9 mouse cellular contexts compared by ENCODE assay signal in the genomic region with DNA sequence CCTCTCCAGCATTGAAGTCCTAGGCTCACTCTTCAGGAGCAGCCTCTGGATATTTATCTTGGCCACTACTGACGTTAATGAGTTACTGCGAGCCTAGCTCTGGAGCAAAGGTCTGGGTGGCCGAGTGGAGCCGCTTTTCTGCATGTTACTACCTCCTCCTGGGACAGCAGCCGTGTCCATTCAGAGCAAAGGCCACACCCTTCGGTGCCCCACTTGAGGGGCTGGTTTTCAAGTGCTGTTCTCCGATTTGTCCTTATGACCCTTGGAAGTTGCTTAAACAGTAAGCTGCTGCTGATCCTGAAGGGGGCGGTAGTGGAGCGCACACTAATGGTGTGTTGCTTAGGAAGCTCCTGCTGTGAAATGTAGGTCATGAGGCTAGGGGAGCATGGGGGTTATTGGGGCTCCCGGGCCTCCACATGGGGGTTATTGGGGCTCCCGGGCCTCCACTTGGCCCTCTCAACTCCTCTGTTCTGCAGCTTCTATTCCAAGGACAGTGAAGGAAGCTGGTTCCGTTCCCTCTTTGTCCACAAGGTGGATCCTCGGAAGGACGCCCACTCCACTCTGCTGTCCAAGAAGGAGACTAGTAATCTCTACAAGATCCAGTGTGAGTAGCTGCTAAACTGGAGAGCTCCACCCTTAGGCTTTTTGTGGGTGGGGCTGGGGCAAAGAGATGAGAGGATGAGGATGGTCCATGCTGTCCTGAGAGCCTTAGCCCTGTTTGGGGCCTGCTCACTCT. TPM values are rescaled to one million over a fixed set of nuclear protein-coding genes. Genes with fewer than 3 reads are reported as not detected.
DNase-seq lines count a peak whose midpoint lies in the region; ATAC-seq and TF ChIP-seq lines count a peak whose summit lies in the region.
"Had no signal": no experiment of that assay in that cellular context is flagged by ENCODE, and none has a peak within 500 bp of the region (broad histone marks: within the 10 kb centered on the region; RNA-seq: fewer than 3 reads in every experiment).

No protein-coding gene starts in this region.

- ATAC-seq in limb, embryonic 11.5 days (ENCODE audit: insufficient number of reproducible peaks, low FRiP score, low TSS enrichment, low read depth), result no peak
- ATAC-seq in heart, embryonic 16.5 days (replicated peaks; ENCODE audit: extremely low read depth, insufficient read depth, low FRiP score), result no peak; the same call in 1 of the 2 replicates
- ATAC-seq in liver, embryonic 11.5 days (replicated peaks; ENCODE audit: low FRiP score), result peak; percentile 74
- ATAC-seq in stomach, postnatal 0 days (ENCODE audit: low FRiP score, low TSS enrichment), result peak; percentile 93
- ATAC-seq in inflammation-experienced regulatory T-cells, adult 6 months, result no peak

- no peaks in the 10 kb centered on the region; the same call in 1 of the 2 replicates for H3K36me3 ChIP-seq in limb, embryonic 11.5 days (ENCODE audit: control insufficient read depth, insufficient read depth, low read length)
- H3K36me3 ChIP-seq in limb, embryonic 10.5 days, result peaks cover 50% of the 10 kb centered on the region
- H3K36me3 ChIP-seq in heart, embryonic 16.5 days (ENCODE audit: control insufficient read depth, insufficient read depth), result no peaks in the 10 kb centered on the region
- H3K36me3 ChIP-seq in liver, embryonic 11.5 days (ENCODE audit: control insufficient read depth, insufficient read depth, low read length), result no peaks in the 10 kb centered on the region
- H3K36me3 ChIP-seq in stomach, postnatal 0 days (ENCODE audit: control insufficient read depth, insufficient read depth, low read length), result no peaks in the 10 kb centered on the region

- peak; percentile 69 for TF ChIP-seq CTCF in stomach, postnatal 0 days (IDR thresholded peaks at IDR 0.05; ENCODE audit: low read depth)

- no peak overlapping the region for H3K4me3 ChIP-seq in limb, embryonic 11.5 days (ENCODE audit: low read depth, low read length)
- no peak overlapping the region for H3K4me3 ChIP-seq in limb, embryonic 10.5 days
- no peak overlapping the region for H3K4me3 ChIP-seq in heart, embryonic 16.5 days (ENCODE audit: low read length)
- no peak overlapping the region for H3K4me3 ChIP-seq in liver, embryonic 11.5 days (ENCODE audit: low read depth, low read length)
- no peak overlapping the region for H3K4me3 ChIP-seq in stomach, postnatal 0 days (ENCODE audit: low read depth, low read length)

- H3K4me2 ChIP-seq in limb, embryonic 11.5 days (ENCODE audit: low read depth, severe bottlenecking), result no peak overlapping the region
- H3K4me2 ChIP-seq in heart, embryonic 16.5 days (ENCODE audit: low read depth, low read length), result peak overlapping the region; percentile 4; the same call in 1 of the 2 replicates
- peak overlapping the region; percentile 46 for H3K4me2 ChIP-seq in liver, embryonic 11.5 days
- no peak overlapping the region for H3K4me2 ChIP-seq in stomach, postnatal 0 days (replicated peaks; ENCODE audit: low read depth)

- WGBS in limb, embryonic 11.5 days, result 43% methylated on average over 14 of the region's 14 CpGs
- WGBS in limb, embryonic 10.5 days, result 45% methylated on average over 14 of the region's 14 CpGs
- WGBS in heart, embryonic 16.5 days, result 40% methylated on average over 14 of the region's 14 CpGs
- WGBS in liver, embryonic 11.5 days, result 50% methylated on average over 14 of the region's 14 CpGs
- 38% methylated on average over 14 of the region's 14 CpGs for WGBS in stomach, postnatal 0 days

- H3K9me3 ChIP-seq in limb, embryonic 11.5 days (ENCODE audit: control insufficient read depth, low read length), result no peaks in the 10 kb centered on the region
- no peaks in the 10 kb centered on the region for H3K9me3 ChIP-seq in limb, embryonic 10.5 days (replicated peaks)
- H3K9me3 ChIP-seq in heart, embryonic 16.5 days (replicated peaks; ENCODE audit: control insufficient read depth, low read length), result no peaks in the 10 kb centered on the region
- H3K9me3 ChIP-seq in liver, embryonic 11.5 days (ENCODE audit: control insufficient read depth, low read length), result no peaks in the 10 kb centered on the region
- no peaks in the 10 kb centered on the region for H3K9me3 ChIP-seq in stomach, postnatal 0 days (ENCODE audit: control insufficient read depth, low read length)

- H3K27me3 ChIP-seq in limb, embryonic 11.5 days (ENCODE audit: control insufficient read depth, insufficient read depth, low read length), result no peaks in the 10 kb centered on the region
- no peaks in the 10 kb centered on the region for H3K27me3 ChIP-seq in limb, embryonic 10.5 days (ENCODE audit: low read depth, poor library complexity, severe bottlenecking)
- H3K27me3 ChIP-seq in heart, embryonic 16.5 days (ENCODE audit: control insufficient read depth, insufficient read depth, low read length), result no peaks in the 10 kb centered on the region
- no peaks in the 10 kb centered on the region for H3K27me3 ChIP-seq in liver, embryonic 11.5 days (replicated peaks; ENCODE audit: control insufficient read depth, insufficient read depth, low read length)
- no peaks in the 10 kb centered on the region for H3K27me3 ChIP-seq in stomach, postnatal 0 days (ENCODE audit: control insufficient read depth, insufficient read depth, low read length)

- DNase-seq in limb, embryonic 11.5 days (ENCODE audit: low spot score), result peak; percentile 40
- no peak for DNase-seq in limb, embryonic 10.5 days (ENCODE audit: low spot score)
- DNase-seq in ZHBTc4 (ENCODE audit: low read depth, low spot score), result peak; percentile 88
- peak; percentile 47 for DNase-seq in liver, embryonic 11.5 days (ENCODE audit: low spot score)
- DNase-seq in stomach, postnatal 0 days (ENCODE audit: low spot score), result peak; percentile 90
- DNase-seq in ovary, adult 18-20 months (ENCODE audit: low spot score), result no peak

- no peak overlapping the region for H3K27ac ChIP-seq in limb, embryonic 11.5 days (replicated peaks; ENCODE audit: low read depth, low read length)
- no peak overlapping the region for H3K27ac ChIP-seq in limb, embryonic 10.5 days
- no peak overlapping the region for H3K27ac ChIP-seq in heart, embryonic 16.5 days (ENCODE audit: low read length)
- H3K27ac ChIP-seq in liver, embryonic 11.5 days (ENCODE audit: low read depth, low read length), result 0 out of 2 replicates have a peak overlapping the region, but pooled peaks have one; percentile 55
- H3K27ac ChIP-seq in stomach, postnatal 0 days (replicated peaks), result peak overlapping the region; percentile 5; the same call in 1 of the 2 replicates
- H3K27ac ChIP-seq: macrophage had no signal

- TF ChIP-seq EP300 in stomach, postnatal 0 days (optimal IDR thresholded peaks at IDR 0.05), result no peak

- H3K9ac ChIP-seq in limb, embryonic 11.5 days (ENCODE audit: low read length), result no peak overlapping the region
- H3K9ac ChIP-seq in heart, embryonic 16.5 days (ENCODE audit: low read length), result no peak overlapping the region
- H3K9ac ChIP-seq in liver, embryonic 11.5 days (ENCODE audit: low read depth, low read length), result no peak overlapping the region
- no peak overlapping the region for H3K9ac ChIP-seq in stomach, postnatal 0 days (ENCODE audit: low read length)

- no peaks in the 10 kb centered on the region for H3K4me1 ChIP-seq in limb, embryonic 11.5 days (ENCODE audit: control insufficient read depth, insufficient read depth, low read length)
- peaks cover 6% of the 10 kb centered on the region; the same call in 1 of the 2 replicates for H3K4me1 ChIP-seq in limb, embryonic 10.5 days
- H3K4me1 ChIP-seq in heart, embryonic 16.5 days (ENCODE audit: control insufficient read depth, insufficient read depth, low read length), result no peaks in the 10 kb centered on the region
- peaks cover 10% of the 10 kb centered on the region for H3K4me1 ChIP-seq in liver, embryonic 11.5 days (replicated peaks; ENCODE audit: control insufficient read depth, insufficient read depth, low read length)
- H3K4me1 ChIP-seq in stomach, postnatal 0 days (replicated peaks; ENCODE audit: control insufficient read depth, insufficient read depth), result no peaks in the 10 kb centered on the region

RNA-seq across cellular contexts. Expression of a gene that starts 9.3 kb away (rescaled TPM):
- polyA plus RNA-seq in limb, embryonic 11.5 days (2014; fragmentation: Nextera tagmentation; extraction: Ambion mirVana), result 76.8 and 80.2 TPM in 2 replicates
- 75.9 and 84.2 TPM in 2 replicates for polyA plus RNA-seq in limb, embryonic 10.5 days (2016; fragmentation: Nextera tagmentation; extraction: Ambion mirVana)
- polyA plus RNA-seq in heart, embryonic 16.5 days (2015; fragmentation: Nextera tagmentation; extraction: Ambion mirVana), result 22.3 and 23.2 TPM in 2 replicates
- polyA plus RNA-seq in liver, embryonic 11.5 days (2014; fragmentation: Nextera tagmentation; extraction: Ambion mirVana), result 89.8 and 92.7 TPM in 2 replicates
- 28.2 and 29.7 TPM in 2 replicates for polyA plus RNA-seq in stomach, postnatal 0 days (2015; fragmentation: Nextera tagmentation; extraction: Ambion mirVana)
- polyA plus RNA-seq in inflammation-experienced regulatory T-cells, adult 6 months (2017; shearing (Covaris generic)), result 10 to 100 TPM; 39.9 to 64.8 (median 57.5) TPM

RNA-seq across cellular contexts. Expression of a gene that starts 12.1 kb away (rescaled TPM):
- 48.8 and 50.6 TPM in 2 replicates for polyA plus RNA-seq in limb, embryonic 11.5 days (2014; fragmentation: Nextera tagmentation; extraction: Ambion mirVana)
- 46.3 and 47.5 TPM in 2 replicates for polyA plus RNA-seq in limb, embryonic 10.5 days (2016; fragmentation: Nextera tagmentation; extraction: Ambion mirVana)
- polyA plus RNA-seq in heart, embryonic 16.5 days (2015; fragmentation: Nextera tagmentation; extraction: Ambion mirVana), result 23.4 and 25.9 TPM in 2 replicates
- polyA plus RNA-seq in liver, embryonic 11.5 days (2014; fragmentation: Nextera tagmentation; extraction: Ambion mirVana), result 40.5 and 42.5 TPM in 2 replicates
- polyA plus RNA-seq in stomach, postnatal 0 days (2015; fragmentation: Nextera tagmentation; extraction: Ambion mirVana), result 18.3 and 21.0 TPM in 2 replicates
- polyA plus RNA-seq in inflammation-experienced regulatory T-cells, adult 6 months (2017; shearing (Covaris generic)), result 10 to 100 TPM; 32.7 to 43.7 (median 36.2) TPM

RNA-seq across cellular contexts. Expression of a gene that starts 33.7 kb away (rescaled TPM):
- polyA plus RNA-seq in limb, embryonic 11.5 days (2014; fragmentation: Nextera tagmentation; extraction: Ambion mirVana), result 47.6 and 51.2 TPM in 2 replicates
- 61.4 and 63.8 TPM in 2 replicates for polyA plus RNA-seq in limb, embryonic 10.5 days (2016; fragmentation: Nextera tagmentation; extraction: Ambion mirVana)
- 42.8 and 44.8 TPM in 2 replicates for polyA plus RNA-seq in heart, embryonic 16.5 days (2015; fragmentation: Nextera tagmentation; extraction: Ambion mirVana)
- polyA plus RNA-seq in liver, embryonic 11.5 days (2014; fragmentation: Nextera tagmentation; extraction: Ambion mirVana), result 37.4 and 40.1 TPM in 2 replicates
- polyA plus RNA-seq in stomach, postnatal 0 days (2015; fragmentation: Nextera tagmentation; extraction: Ambion mirVana), result 18.2 and 18.7 TPM in 2 replicates
- 10 to 100 TPM; 18.7 to 22.5 (median 19.3) TPM for polyA plus RNA-seq in inflammation-experienced regulatory T-cells, adult 6 months (2017; shearing (Covaris generic))

Comparison
In these comparisons a context has a peak if more than half of its experiments do, and no peak if none do; other contexts are left out.
1. DNase-seq: peak in limb, embryonic 11.5 days (single experiment), ZHBTc4 (single experiment), liver, embryonic 11.5 days (single experiment) and stomach, postnatal 0 days (single experiment); none in limb, embryonic 10.5 days (single experiment) and ovary, adult 18-20 months (single experiment).
2. ATAC-seq: peak in liver, embryonic 11.5 days (single experiment) and stomach, postnatal 0 days (single experiment); none in limb, embryonic 11.5 days (single experiment), heart, embryonic 16.5 days (single experiment) and inflammation-experienced regulatory T-cells, adult 6 months (single experiment).
3. H3K27ac ChIP-seq: peak in liver, embryonic 11.5 days (single experiment) and stomach, postnatal 0 days (single experiment); none in limb, embryonic 11.5 days (single experiment), limb, embryonic 10.5 days (single experiment) and heart, embryonic 16.5 days (single experiment).
4. H3K4me2 ChIP-seq: peak in heart, embryonic 16.5 days (single experiment) and liver, embryonic 11.5 days (single experiment); none in limb, embryonic 11.5 days (single experiment) and stomach, postnatal 0 days (single experiment).